Mouse (Mus musculus) kidney, embryonic 15.5 days (tissue): Measurements from ENCODE around the gene Abcc8. TPM values are rescaled to one million over a fixed set of nuclear protein-coding genes. Genes with fewer than 3 reads are reported as not detected.

ENCODE experiments used
- ATAC-seq: fragments of 200-750 bp; cut with Nextera tagmentation; replicated peaks from 2 replicates; pipeline ENCODE4 v1.8.0; 2017; ENCODE audit warnings: moderate TSS enrichment; ENCODE audit not compliant: low FRiP score
- H3K27ac ChIP-seq: fragments of 300-500 bp; sonication (generic); 2 replicates; pipeline ENCODE4 v1.5.1; 2015; ENCODE audit warnings: mild to moderate bottlenecking, inconsistent platforms
- H3K27me3 ChIP-seq: fragments of 300-500 bp; sonication (generic); 2 replicates; pipeline ENCODE4 v1.6.1; 2015; ENCODE audit warnings: inconsistent platforms
- H3K36me3 ChIP-seq: fragments of 300-500 bp; sonication (generic); 2 replicates; pipeline ENCODE4 v1.6.1; 2015; ENCODE audit warnings: inconsistent platforms
- H3K4me1 ChIP-seq: fragments of 300-500 bp; sonication (generic); 2 replicates; pipeline ENCODE4 v1.6.1; 2015; ENCODE audit warnings: inconsistent platforms
- H3K4me2 ChIP-seq: fragments of 300-500 bp; sonication (generic); 2 replicates; pipeline ENCODE4 v1.6.1; 2015; ENCODE audit warnings: moderate library complexity, mild to moderate bottlenecking, inconsistent platforms
- H3K4me3 ChIP-seq: fragments of 300-500 bp; sonication (generic); replicated peaks from 2 replicates; pipeline ENCODE4 v1.5.1; 2015; ENCODE audit warnings: mild to moderate bottlenecking, inconsistent platforms
- H3K9ac ChIP-seq: fragments of 300-500 bp; sonication (generic); 2 replicates; pipeline ENCODE4 v1.6.1; 2015; ENCODE audit warnings: mild to moderate bottlenecking, inconsistent platforms
- H3K9me3 ChIP-seq: fragments of 300-500 bp; sonication (generic); replicated peaks from 2 replicates; pipeline ENCODE4 v1.6.1; 2016; ENCODE audit warnings: inconsistent platforms
- WGBS: fragments of 180-500 bp; shearing (Covaris S2); methylation state at CpG from one replicate; pipeline ENCODE4 v1.1.7; 2015; ENCODE audit warnings: mixed read lengths; 5-methylcytosine and 5-hydroxymethylcytosine counted together
- polyA plus RNA-seq: library from polyadenylated mRNA; unstranded; fragments of >200 nt; fragmentation: Nextera tagmentation; extraction: Ambion mirVana; gene quantifications from 2 replicates; pipeline ENCODE4 v1.2.1, GENCODE M21; 2015

Gene Abcc8
- 2.2 and 2.3 TPM in 2 replicates for polyA plus RNA-seq

DNA sequence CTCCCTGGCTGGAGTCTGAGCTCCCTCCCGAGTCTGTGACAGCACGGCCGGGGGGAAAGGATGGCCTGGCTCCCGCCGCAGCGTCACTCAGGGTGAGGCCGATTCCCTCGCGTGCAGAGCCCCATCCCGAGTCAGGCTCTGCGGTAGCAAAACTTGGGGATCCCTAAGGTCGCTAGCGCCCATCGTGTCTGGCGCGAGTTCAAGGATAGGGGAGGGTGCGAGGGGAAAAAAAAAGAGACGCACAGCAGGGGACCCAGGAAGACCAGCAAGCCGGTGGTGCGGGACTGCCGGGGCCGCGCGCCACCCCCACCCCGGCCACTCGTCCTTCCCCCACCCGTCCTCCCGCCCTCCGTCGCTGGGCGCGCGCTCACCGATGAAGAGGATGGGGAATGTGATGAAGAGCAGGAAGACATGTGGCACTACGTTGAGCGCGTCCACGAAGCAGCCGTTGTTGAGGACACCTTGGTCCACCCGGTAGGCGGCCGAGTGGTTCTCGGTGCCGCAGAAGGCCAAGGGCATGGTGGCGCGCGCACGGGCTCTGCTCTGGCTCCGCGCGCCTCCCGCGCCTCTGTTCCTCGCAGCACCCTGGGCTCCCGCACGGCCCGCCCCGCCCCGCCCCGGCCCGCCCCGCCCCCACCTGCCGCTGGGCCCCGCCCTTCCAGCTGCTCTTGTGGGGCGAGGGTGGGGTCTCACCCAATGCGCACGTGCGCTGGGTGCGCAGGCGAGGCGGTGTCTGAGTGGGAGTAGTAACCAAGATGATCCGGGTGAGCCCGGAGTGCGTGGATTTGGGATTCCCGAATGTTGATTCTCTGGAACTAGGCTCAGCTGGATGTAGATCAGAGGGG, at the start of gene Abcc8:
Gene Abcc8 (minus strand): TSS at position 603 of the 845 bp plus-strand sequence.
- under 1% methylated on average over 75 of the region's 75 CpGs for WGBS
- Histone ChIP-seq H3K9me3 (no peaks in the 10 kb centered on the region), H3K9ac (peak within 1 kb of the TSS; percentile 24; the same call in 1 of the 2 replicates), H3K4me1 (peaks cover 13% of the 10 kb centered on the region), H3K4me2 (peak within 1 kb of the TSS; percentile 85), H3K27ac (no peak within 1 kb of the TSS), H3K27me3 (peaks cover 64% of the 10 kb centered on the region), H3K36me3 (no peaks in the 10 kb centered on the region), H3K4me3 (peak within 1 kb of the TSS; percentile 46)
- ATAC-seq = no peak; the same call in 1 of the 2 replicates

DNA sequence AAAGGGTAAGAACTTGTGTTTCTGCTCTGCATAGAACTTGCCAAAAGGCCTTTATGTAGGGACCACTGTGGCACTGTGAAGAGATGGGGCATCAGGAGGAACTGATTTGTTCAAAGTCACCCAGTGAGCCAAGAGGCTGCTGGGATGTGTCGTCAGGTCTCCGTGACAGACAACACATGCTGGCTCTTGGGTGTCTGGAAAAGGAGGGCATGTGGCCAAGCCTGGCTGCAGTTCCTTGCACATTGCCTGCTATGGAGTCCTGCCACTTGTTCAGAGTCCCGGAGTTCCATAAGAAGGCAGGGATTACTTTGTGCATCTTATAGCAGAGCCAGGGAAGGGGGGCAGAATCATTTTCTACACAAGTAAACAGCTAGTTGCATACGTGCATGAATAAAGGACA, 47.1 kb upstream of the Abcc8 start:
- no peaks in the 10 kb centered on the region for H3K4me1 ChIP-seq
- H3K4me2 ChIP-seq = no peak overlapping the region
- no peaks in the 10 kb centered on the region; the same call in 1 of the 2 replicates for H3K36me3 ChIP-seq
- WGBS = 76% methylated on average over 4 of the region's 4 CpGs
- H3K9ac ChIP-seq = no peak overlapping the region
- no peak for ATAC-seq
- 0 out of 2 replicates have a peak, but pooled peaks cover 3% of the 10 kb centered on the region for H3K27me3 ChIP-seq
- no peaks in the 10 kb centered on the region for H3K9me3 ChIP-seq
- no peak overlapping the region for H3K27ac ChIP-seq
- H3K4me3 ChIP-seq = no peak overlapping the region

DNA sequence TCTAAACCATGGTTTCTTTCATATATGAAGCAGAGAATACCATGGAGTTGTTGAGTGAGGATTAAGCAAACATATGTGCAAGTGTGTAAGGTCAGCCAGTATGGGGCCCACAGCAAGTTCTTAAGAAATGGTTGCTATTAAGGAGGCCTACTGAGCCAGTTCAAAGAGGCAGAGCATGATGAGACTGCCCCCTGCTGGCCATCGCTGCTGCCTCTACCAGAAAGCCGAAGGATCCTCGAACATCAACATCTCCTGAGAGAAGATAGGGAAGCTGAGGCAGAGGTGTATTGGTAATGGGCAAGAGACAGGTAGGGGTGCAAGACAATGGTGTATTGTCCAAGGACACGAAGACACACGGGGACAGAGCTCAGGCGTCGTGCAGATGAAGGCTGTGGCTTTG, 46.4 kb upstream of the Abcc8 start:
- Histone ChIP-seq H3K4me1 (no peaks in the 10 kb centered on the region), H3K9ac (no peak overlapping the region), H3K4me3 (no peak overlapping the region), H3K9me3 (no peaks in the 10 kb centered on the region), H3K4me2 (no peak overlapping the region), H3K27me3 (0 out of 2 replicates have a peak, but pooled peaks cover 3% of the 10 kb centered on the region), H3K36me3 (no peaks in the 10 kb centered on the region; the same call in 1 of the 2 replicates), H3K27ac (no peak overlapping the region)
- 39% methylated on average over 7 of the region's 7 CpGs for WGBS
- no peak for ATAC-seq

DNA sequence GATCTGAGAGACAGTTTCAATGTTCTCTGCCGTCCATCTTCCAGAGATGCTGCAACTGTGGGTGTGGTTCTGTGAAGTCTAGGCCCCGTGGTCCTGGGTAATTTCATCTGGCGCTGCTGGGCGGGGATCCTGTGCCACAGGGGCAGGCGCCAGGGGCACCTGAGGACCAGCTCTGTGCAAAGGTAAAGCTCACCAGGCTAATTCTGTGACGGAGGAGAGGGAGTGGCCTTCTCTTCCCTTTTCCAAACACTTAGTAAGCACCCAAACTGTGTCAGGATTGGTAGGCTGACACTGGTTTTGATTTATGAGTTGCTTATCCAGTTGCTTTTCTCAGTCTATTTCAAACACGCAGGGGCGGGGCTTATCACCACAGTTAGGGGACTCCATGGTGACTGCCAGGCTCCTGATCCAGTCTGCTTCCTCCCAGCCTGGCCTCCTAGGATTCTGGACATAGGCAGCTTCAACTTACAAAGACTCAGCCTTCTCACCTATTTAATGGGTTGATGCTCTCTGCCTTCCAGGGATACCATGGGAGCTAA, 40.8 kb upstream of the Abcc8 start:
- no peak overlapping the region for H3K4me3 ChIP-seq
- no peak overlapping the region for H3K27ac ChIP-seq
- H3K4me1 ChIP-seq = peaks cover 15% of the 10 kb centered on the region
- H3K4me2 ChIP-seq = no peak overlapping the region
- H3K27me3 ChIP-seq = peaks cover 17% of the 10 kb centered on the region; the same call in 1 of the 2 replicates
- no peak for ATAC-seq
- no peak overlapping the region for H3K9ac ChIP-seq
- no peaks in the 10 kb centered on the region; the same call in 1 of the 2 replicates for H3K36me3 ChIP-seq
- H3K9me3 ChIP-seq = no peaks in the 10 kb centered on the region
- 73% methylated on average over 8 of the region's 8 CpGs for WGBS

DNA sequence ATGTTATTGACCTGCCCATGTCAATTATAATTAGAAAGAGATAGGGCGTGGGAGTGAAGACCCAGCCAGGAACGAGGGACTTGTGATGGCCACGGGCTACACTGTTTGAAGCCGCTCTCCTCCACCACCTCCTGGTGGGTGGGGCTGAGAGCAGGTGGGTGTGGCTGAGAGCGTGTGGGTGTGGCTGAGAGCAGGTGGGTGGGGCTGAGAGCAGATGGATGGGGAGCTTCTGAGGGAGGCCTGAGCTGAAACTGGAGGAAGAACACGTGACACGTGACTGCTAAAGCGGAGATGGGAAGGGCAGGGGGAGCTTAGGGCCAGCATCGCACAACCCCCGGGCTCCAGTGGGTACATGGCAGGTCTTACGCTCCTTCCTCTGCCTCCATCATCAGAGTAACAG, 38.6 kb upstream of the Abcc8 start:
- WGBS = 6% methylated on average over 11 of the region's 11 CpGs
- peak; percentile 77 for ATAC-seq
- no peaks in the 10 kb centered on the region for H3K36me3 ChIP-seq
- H3K9me3 ChIP-seq = no peaks in the 10 kb centered on the region
- H3K9ac ChIP-seq = no peak overlapping the region
- peaks cover 15% of the 10 kb centered on the region; the same call in 1 of the 2 replicates for H3K27me3 ChIP-seq
- H3K4me2 ChIP-seq = peak overlapping the region; percentile 25; the same call in 1 of the 2 replicates
- peaks cover 15% of the 10 kb centered on the region for H3K4me1 ChIP-seq
- no peak overlapping the region for H3K27ac ChIP-seq
- no peak overlapping the region for H3K4me3 ChIP-seq

DNA sequence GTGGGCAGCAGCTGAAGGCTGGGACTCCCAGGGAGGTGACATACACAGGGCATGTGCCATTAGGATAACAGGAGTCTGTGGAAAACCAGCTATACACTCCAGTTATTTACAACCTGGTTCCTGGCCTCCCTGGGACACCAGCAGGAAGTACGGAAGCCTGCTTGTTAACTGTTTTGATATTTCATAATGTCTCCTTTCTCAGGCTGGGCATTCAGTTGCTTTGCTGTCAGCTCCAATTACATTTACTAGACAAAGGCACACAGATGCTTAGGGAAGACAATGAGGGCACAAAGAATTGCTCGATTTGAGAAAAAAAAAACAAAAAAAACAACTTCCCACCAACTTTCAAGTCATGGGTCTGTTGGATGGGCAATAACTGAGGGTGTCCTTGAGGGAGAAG, 36.6 kb upstream of the Abcc8 start:
- H3K27ac ChIP-seq = no peak overlapping the region
- no peak overlapping the region for H3K9ac ChIP-seq
- H3K36me3 ChIP-seq = no peaks in the 10 kb centered on the region
- no peak overlapping the region for H3K4me3 ChIP-seq
- peaks cover 15% of the 10 kb centered on the region for H3K4me1 ChIP-seq
- ATAC-seq = no peak
- H3K4me2 ChIP-seq = no peak overlapping the region
- H3K9me3 ChIP-seq = no peaks in the 10 kb centered on the region
- WGBS = 42% methylated on average over 2 of the region's 2 CpGs
- peaks cover 15% of the 10 kb centered on the region; the same call in 1 of the 2 replicates for H3K27me3 ChIP-seq

- no peak for ATAC-seq
- H3K9me3 ChIP-seq = no peaks in the 10 kb centered on the region
- no peak overlapping the region for H3K27ac ChIP-seq
- no peak overlapping the region for H3K4me2 ChIP-seq
- H3K27me3 ChIP-seq = no peaks in the 10 kb centered on the region
- H3K4me3 ChIP-seq = no peak overlapping the region
- no peaks in the 10 kb centered on the region for H3K4me1 ChIP-seq
- WGBS = 82% methylated on average over 6 of the region's 6 CpGs
- no peaks in the 10 kb centered on the region for H3K36me3 ChIP-seq
- H3K9ac ChIP-seq = no peak overlapping the region
These were observed 30.4 kb upstream of the Abcc8 start for GRCm38 (mm10) chr7:46210276-46210675.

- Histone ChIP-seq H3K4me3 (no peak overlapping the region), H3K4me1 (no peaks in the 10 kb centered on the region), H3K9me3 (no peaks in the 10 kb centered on the region), H3K27me3 (0 out of 2 replicates have a peak, but pooled peaks cover 2% of the 10 kb centered on the region), H3K27ac (no peak overlapping the region), H3K4me2 (no peak overlapping the region), H3K9ac (no peak overlapping the region), H3K36me3 (no peaks in the 10 kb centered on the region)
- ATAC-seq = no peak
- 87% methylated on average over 8 of the region's 8 CpGs for WGBS
These were observed 28.3 kb upstream of the Abcc8 start for GRCm38 (mm10) chr7:46208131-46208530.

DNA sequence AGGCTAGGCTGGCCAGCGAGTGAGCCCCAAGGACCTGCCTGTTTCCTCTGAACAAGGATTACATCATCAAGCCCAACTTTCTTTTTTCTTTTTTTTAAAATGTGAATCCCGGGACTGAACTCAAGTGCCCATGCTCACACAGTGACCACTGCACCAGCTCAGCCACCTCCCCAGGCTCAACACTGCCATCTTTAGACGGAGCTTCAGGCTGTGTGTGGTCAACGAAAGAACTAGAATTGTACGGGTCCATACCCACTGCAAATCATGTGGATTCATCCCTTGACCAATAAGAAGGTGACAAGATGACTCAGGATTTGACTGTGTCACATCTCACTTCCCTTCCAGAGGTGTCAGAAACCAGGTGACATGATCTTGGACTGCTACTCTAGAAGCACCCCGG, 24.9 kb upstream of the Abcc8 start:
- no peak for ATAC-seq
- WGBS = 79% methylated on average over 6 of the region's 6 CpGs
- H3K9ac ChIP-seq = no peak overlapping the region
- H3K9me3 ChIP-seq = no peaks in the 10 kb centered on the region
- H3K36me3 ChIP-seq = no peaks in the 10 kb centered on the region
- no peak overlapping the region for H3K4me3 ChIP-seq
- H3K4me1 ChIP-seq = peaks cover 5% of the 10 kb centered on the region; the same call in 1 of the 2 replicates
- 0 out of 2 replicates have a peak, but pooled peaks cover 3% of the 10 kb centered on the region for H3K27me3 ChIP-seq
- H3K27ac ChIP-seq = no peak overlapping the region
- H3K4me2 ChIP-seq = no peak overlapping the region

- no peaks in the 10 kb centered on the region for H3K36me3 ChIP-seq
- H3K27me3 ChIP-seq = 0 out of 2 replicates have a peak, but pooled peaks cover 3% of the 10 kb centered on the region
- no peak overlapping the region for H3K4me2 ChIP-seq
- 30% methylated on average over 11 of the region's 11 CpGs for WGBS
- no peak for ATAC-seq
- H3K4me3 ChIP-seq = no peak overlapping the region
- H3K9ac ChIP-seq = no peak overlapping the region
- peaks cover 5% of the 10 kb centered on the region; the same call in 1 of the 2 replicates for H3K4me1 ChIP-seq
- no peak overlapping the region for H3K27ac ChIP-seq
- no peaks in the 10 kb centered on the region for H3K9me3 ChIP-seq
These were observed 24.2 kb upstream of the Abcc8 start for GRCm38 (mm10) chr7:46204046-46204471.

DNA sequence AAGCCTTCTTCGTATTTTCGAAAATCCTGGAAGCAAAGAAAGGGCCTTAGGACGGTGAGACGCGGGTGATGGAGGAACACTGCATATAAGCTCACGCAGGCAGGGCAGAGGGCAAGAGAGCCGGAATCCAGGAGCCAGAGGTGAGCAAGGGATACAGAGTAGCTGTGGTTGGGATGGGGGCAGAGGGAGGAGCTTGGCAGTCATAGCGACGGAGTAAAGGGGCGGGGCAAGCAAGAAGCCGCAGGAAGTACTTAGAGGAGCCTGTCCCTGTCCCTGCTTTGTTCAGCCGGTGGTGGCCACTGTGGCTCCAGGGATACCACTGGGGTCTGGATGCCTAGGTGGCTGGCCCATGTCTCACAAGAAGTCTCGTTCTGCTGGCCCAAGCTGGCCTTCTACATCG, 21.8 kb upstream of the Abcc8 start:
- 17% methylated on average over 14 of the region's 14 CpGs for WGBS
- ATAC-seq = peak; percentile 41; the same call in 1 of the 2 replicates
- peak overlapping the region; percentile 21; the same call in 1 of the 2 replicates for H3K4me2 ChIP-seq

GRCm38 (mm10) chr7:46200021-46200420, 20.2 kb upstream of the Abcc8 start:
- no peaks in the 10 kb centered on the region for H3K9me3 ChIP-seq
- H3K27me3 ChIP-seq = peaks cover 3% of the 10 kb centered on the region; the same call in 1 of the 2 replicates
- no peak overlapping the region for H3K9ac ChIP-seq
- 66% methylated on average over 6 of the region's 6 CpGs for WGBS
- H3K4me3 ChIP-seq = no peak overlapping the region
- H3K27ac ChIP-seq = no peak overlapping the region
- H3K36me3 ChIP-seq = no peaks in the 10 kb centered on the region
- no peak for ATAC-seq
- no peak overlapping the region for H3K4me2 ChIP-seq
- H3K4me1 ChIP-seq = peaks cover 5% of the 10 kb centered on the region; the same call in 1 of the 2 replicates

More for the DNA sequence above, 21.8 kb upstream of the Abcc8 start:
- H3K4me3 ChIP-seq = no peak overlapping the region
- no peaks in the 10 kb centered on the region for H3K9me3 ChIP-seq
- H3K9ac ChIP-seq = no peak overlapping the region
- H3K27ac ChIP-seq = no peak overlapping the region
- H3K4me1 ChIP-seq = peaks cover 5% of the 10 kb centered on the region; the same call in 1 of the 2 replicates
- peaks cover 3% of the 10 kb centered on the region; the same call in 1 of the 2 replicates for H3K27me3 ChIP-seq
- H3K36me3 ChIP-seq = no peaks in the 10 kb centered on the region
